Mouse (Mus musculus) cortical plate, adult 2 months (tissue): ENCODE measurements around the gene Aktip.

ENCODE experiments used
- CTCF ChIP-seq: fragments of 200-500 bp; IDR thresholded peaks from 2 replicates; pipeline ENCODE4 v1.5.1; 2011; ENCODE audit warnings: mild to moderate bottlenecking, control low read depth, low read length; ENCODE audit not compliant: insufficient read depth; ENCODE audit errors: extremely low read depth
- POLR2A ChIP-seq: fragments of 200-500 bp; IDR thresholded peaks from 2 replicates; pipeline ENCODE4 v1.6.1; 2011; ENCODE audit warnings: mild to moderate bottlenecking, low read length, control low read depth; ENCODE audit not compliant: insufficient read depth; ENCODE audit errors: extremely low read depth

DNA sequence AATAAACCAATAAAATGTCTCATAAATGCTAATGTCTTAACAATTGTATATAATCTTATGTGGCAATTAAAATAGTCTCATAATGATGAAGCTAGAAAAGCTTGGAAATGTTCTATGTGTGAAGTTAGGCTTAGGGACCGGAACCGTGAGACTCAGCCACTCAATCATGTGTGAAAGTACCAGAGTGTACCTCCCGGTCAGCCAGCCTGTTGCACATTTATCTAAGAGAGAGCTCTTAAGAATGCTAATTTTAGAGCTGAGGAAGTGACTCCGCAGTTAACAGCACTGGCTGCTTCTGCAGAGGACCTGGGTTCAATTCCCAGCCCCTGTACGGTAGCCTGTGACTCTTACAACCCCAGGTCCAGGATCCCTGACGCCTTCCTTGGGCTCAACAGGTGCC, 101.7 kb downstream of the Aktip start:
- TF ChIP-seq POLR2A (no peak), CTCF (no peak)
